Mouse (Mus musculus) lung, postnatal 0 days (tissue): ENCODE measurements at regions not wholly inside any gene's neighbourhood (a gene's known extent, or its start where the extent isn't known, plus 50 kb on each side); places are given as distances from the start of the nearest gene placed in this dataset.

Experiments
- CTCF ChIP-seq: IDR thresholded peaks from 2 replicates; pipeline ENCODE4 v1.5.1; 2016; ENCODE audit warnings: antibody characterized with exemption, mild to moderate bottlenecking
- EP300 ChIP-seq: IDR thresholded peaks from 2 replicates; pipeline ENCODE4 v1.6.1; 2016; ENCODE audit warnings: antibody characterized with exemption, mild to moderate bottlenecking, control low read depth

GRCm38 (mm10) chr10:9117648-9118551 is 232.0 kb upstream of the Sash1 start:
- TF ChIP-seq CTCF (no peak), EP300 (no peak)
